8 mouse cellular contexts compared by ENCODE assay signal in the genomic region with DNA sequence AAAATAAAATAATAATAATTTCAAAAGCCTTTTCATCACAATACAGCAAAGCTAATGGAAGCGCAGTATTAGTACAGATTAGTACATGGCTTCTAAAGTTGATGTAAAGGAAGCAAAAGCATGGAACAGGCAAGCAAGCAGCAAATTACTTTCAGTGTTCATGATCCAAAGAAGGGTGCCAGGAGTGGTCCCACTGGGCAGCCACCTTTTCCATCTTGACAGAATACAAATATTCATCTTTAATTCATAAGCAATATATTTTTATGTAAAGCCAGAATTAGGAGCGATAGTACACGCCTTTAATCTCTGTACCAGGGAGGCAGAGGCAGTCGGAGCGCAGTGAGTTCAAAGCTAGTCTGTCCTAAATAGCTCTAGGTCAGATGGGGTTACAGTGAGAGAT. TPM values are rescaled to one million over a fixed set of nuclear protein-coding genes. Genes with fewer than 3 reads are reported as not detected.
DNase-seq lines count a peak whose midpoint lies in the region; ATAC-seq and TF ChIP-seq lines count a peak whose summit lies in the region.

No protein-coding gene starts in this region.

- H3K9ac ChIP-seq in heart, embryonic 12.5 days = peak overlapping the region; percentile 66
- H3K9ac ChIP-seq in ES-E14 (ENCODE audit: insufficient read depth, low read depth, low read length, poor library complexity, severe bottlenecking) = peak overlapping the region; percentile 84
- H3K9ac ChIP-seq in forebrain, postnatal 0 days = peak overlapping the region; percentile 73

- peaks cover 8% of the 10 kb centered on the region for H3K4me1 ChIP-seq in heart, embryonic 12.5 days (replicated peaks)
- H3K4me1 ChIP-seq in ES-E14 (ENCODE audit: control insufficient read depth in 2 of 2, insufficient read depth in 2 of 2, low read length in 2 of 2, poor library complexity in 1 of 2) = peaks cover 0 to 20% of the 10 kb centered on the region in 2 experiments; a peak in 2 of 4 replicates
- H3K4me1 ChIP-seq in forebrain, postnatal 0 days (ENCODE audit: insufficient read depth) = 0 out of 2 replicates have a peak, but pooled peaks cover 3% of the 10 kb centered on the region

- no peak for DNase-seq in heart, adult 11 months
- no peak for DNase-seq in ES-E14 (ENCODE audit: low read depth, low spot score)
- DNase-seq in forebrain, postnatal 0 days = peak; percentile 10
- no peak for DNase-seq in gastrocnemius, postnatal 36 days
- no peak for DNase-seq in spleen, postnatal 10 days (ENCODE audit: low spot score in 2 of 2)
- DNase-seq in adrenal gland, adult 2 months = no peak

- H3K27ac ChIP-seq in heart, embryonic 12.5 days (ENCODE audit: poor library complexity, severe bottlenecking) = peak overlapping the region; percentile 76
- H3K27ac ChIP-seq in ES-E14 (ENCODE audit: insufficient read depth, low read depth, low read length, poor library complexity, severe bottlenecking) (peak overlapping the region; percentile 75; the same call in 1 of the 2 replicates), macrophage (peak overlapping the region; percentile 60)
- peak overlapping the region; percentile 94 for H3K27ac ChIP-seq in forebrain, postnatal 0 days (ENCODE audit: low read depth, low read length)

- TF ChIP-seq CTCF in forebrain, postnatal 0 days (IDR thresholded peaks at IDR 0.05; ENCODE audit: low read depth) = no peak

- intact Hi-C loops in gastrocnemius, postnatal 36 days (cut with DNase I) = loop anchor here (5.0 kb wide), 1 partner anchor 117 kb away; no protein-coding TSS in a partner anchor

- in situ Hi-C loops in ES-E14 (cut with MboI; ENCODE audit: low sequenced_read_pairs in 2 of 2, unreplicated experiment in 2 of 2) = no loop called here

- H3K36me3 ChIP-seq in heart, embryonic 12.5 days = no peaks in the 10 kb centered on the region
- H3K36me3 ChIP-seq in ES-E14 (ENCODE audit: control insufficient read depth, insufficient read depth, low read length, poor library complexity, severe bottlenecking) (peaks cover 12% of the 10 kb centered on the region), macrophage (ENCODE audit: inconsistent target) (no peaks in the 10 kb centered on the region)
- H3K36me3 ChIP-seq in forebrain, postnatal 0 days (ENCODE audit: insufficient read depth) = peaks cover 4% of the 10 kb centered on the region; the same call in 1 of the 2 replicates

- 75% methylated on average over 5 of the region's 5 CpGs for WGBS in heart, embryonic 12.5 days
- WGBS in forebrain, postnatal 0 days = 78% methylated on average over 5 of the region's 5 CpGs
- WGBS in macrophage (ENCODE audit: missing documents) = 81% methylated on average over 5 of the region's 5 CpGs

- no peak for ATAC-seq in heart, embryonic 12.5 days (ENCODE audit: insufficient number of reproducible peaks, low FRiP score)
- ATAC-seq in forebrain, postnatal 0 days = no peak

- H3K4me2 ChIP-seq in heart, embryonic 12.5 days = peak overlapping the region; percentile 99
- peak overlapping the region; percentile 99 for H3K4me2 ChIP-seq in forebrain, postnatal 0 days (ENCODE audit: low read depth)

- H3K79me2 ChIP-seq in macrophage (ENCODE audit: inconsistent target) = no peaks in the 10 kb centered on the region

- H3K27me3 ChIP-seq in heart, embryonic 12.5 days (replicated peaks) = no peaks in the 10 kb centered on the region
- H3K27me3 ChIP-seq in forebrain, postnatal 0 days (ENCODE audit: insufficient read depth, low read length) = no peaks in the 10 kb centered on the region

- H3K4me3 ChIP-seq in heart, embryonic 12.5 days = peak overlapping the region; percentile 57
- H3K4me3 ChIP-seq in ES-E14 (ENCODE audit: insufficient read depth in 1 of 2, low read depth in 1 of 2, low read length in 2 of 2, poor library complexity in 1 of 2, severe bottlenecking in 1 of 2) = peak overlapping the region; percentile 68 to 83
- peak overlapping the region; percentile 66 for H3K4me3 ChIP-seq in forebrain, postnatal 0 days (ENCODE audit: low read depth, low read length)
- H3K4me3 ChIP-seq in macrophage (ENCODE audit: inconsistent target) = peak overlapping the region; percentile 23; the same call in 1 of the 2 replicates

- no peaks in the 10 kb centered on the region for H3K9me3 ChIP-seq in heart, embryonic 12.5 days (replicated peaks)
- H3K9me3 ChIP-seq in ES-E14 (ENCODE audit: control insufficient read depth, insufficient read depth, low read depth, low read length) = no peaks in the 10 kb centered on the region
- no peaks in the 10 kb centered on the region for H3K9me3 ChIP-seq in forebrain, postnatal 0 days (ENCODE audit: low read length)

TF ChIP-seq in ES-E14, 5 proteins besides CTCF, POLR2A, EP300 and RAD21 (continues in another document):
- no peak for TF ChIP-seq HCFC1 (IDR thresholded peaks at IDR 0.05; ENCODE audit: borderline replicate concordance, insufficient read depth, low read length)
- TF ChIP-seq CHD2 (IDR thresholded peaks at IDR 0.05; ENCODE audit: low read depth, low read length) = no peak

RNA-seq across cellular contexts. Expression of gene Btbd19, which starts 5.9 kb away (rescaled TPM):
- 3.3 and 3.5 TPM in 2 replicates for polyA plus RNA-seq in heart, embryonic 12.5 days (2016; fragmentation: Nextera tagmentation; extraction: Ambion mirVana)
- total RNA-seq in ES-E14 (2012; rRNA removed) = 51.2 and 87.1 TPM in 2 replicates
- total RNA-seq in forebrain, postnatal 0 days (2014; rRNA removed) = 5.5 and 11.4 TPM in 2 replicates
- 4.1 and 6.0 TPM in 2 replicates for polyA plus RNA-seq in forebrain, postnatal 0 days (2015; fragmentation: Nextera tagmentation; extraction: Ambion mirVana)
- total RNA-seq in macrophage (2018; cell fraction: chromatin; rRNA removed) = 10 to 100 TPM in 14 of 26 experiments, 1 to 10 TPM in 12; 1.6 to 22.6 (median 11.1) TPM
- 1 to 10 TPM; 1.5 to 6.9 (median 3.5) TPM for total RNA-seq in macrophage (2018; cell fraction: cytosol; rRNA removed)
- total RNA-seq in macrophage (2018; cell fraction: nucleus; rRNA removed) = 10 to 100 TPM in 11 of 26 experiments, 1 to 10 TPM in 15; 1.8 to 31.5 (median 8.8) TPM
- polyA plus RNA-seq in macrophage (2018) = 1.5 to 11.4 TPM (median 1.9 TPM) in 3 replicates
- total RNA-seq in gastrocnemius, postnatal 36 days (2021) = 1 to 10 TPM; 2.0 to 2.4 TPM
- total RNA-seq in adrenal gland, adult 2 months (2021) = 1 to 10 TPM; 8.0 to 9.7 TPM
- 6.0 and 7.4 TPM in 2 replicates for polyA plus RNA-seq in adrenal gland, adult 2 months (2012; rRNA removed)

RNA-seq across cellular contexts. Expression of gene Tctex1d4, which starts 7.0 kb away (rescaled TPM):
- polyA plus RNA-seq in heart, embryonic 12.5 days (2016; fragmentation: Nextera tagmentation; extraction: Ambion mirVana) = not detected in 2 replicates
- 0.49 and 1.2 TPM in 2 replicates for total RNA-seq in ES-E14 (2012; rRNA removed)
- 3.1 and 6.2 TPM in 2 replicates for total RNA-seq in forebrain, postnatal 0 days (2014; rRNA removed)
- polyA plus RNA-seq in forebrain, postnatal 0 days (2015; fragmentation: Nextera tagmentation; extraction: Ambion mirVana) = 1.3 and 1.7 TPM in 2 replicates
- total RNA-seq in macrophage (2018; cell fraction: chromatin; rRNA removed) = 1 to 10 TPM in 17 of 26 experiments, not detected in 9; 1.3 to 7.4 (median 2.8) TPM
- 1 to 10 TPM in 22 of 26 experiments, under 1 TPM in 4; 0.42 to 4.0 (median 2.2) TPM for total RNA-seq in macrophage (2018; cell fraction: cytosol; rRNA removed)
- 10 to 100 TPM in 1 of 26 experiments, 1 to 10 TPM in 17, not detected in 8; 1.2 to 10.0 (median 2.9) TPM for total RNA-seq in macrophage (2018; cell fraction: nucleus; rRNA removed)
- polyA plus RNA-seq in macrophage (2018) = 0.68 to 2.6 TPM (median 0.93 TPM) in 3 replicates
- total RNA-seq in gastrocnemius, postnatal 36 days (2021) = not detected
- total RNA-seq in adrenal gland, adult 2 months (2021) = not detected
- polyA plus RNA-seq in adrenal gland, adult 2 months (2012; rRNA removed) = 0.45 TPM in 1 of 2 replicates, not detected in the other

RNA-seq across cellular contexts. Expression of gene Plk3, which starts 14.1 kb away (rescaled TPM):
- 2.6 TPM in 2 replicates for polyA plus RNA-seq in heart, embryonic 12.5 days (2016; fragmentation: Nextera tagmentation; extraction: Ambion mirVana)
- 26.7 and 28.3 TPM in 2 replicates for total RNA-seq in ES-E14 (2012; rRNA removed)
- total RNA-seq in forebrain, postnatal 0 days (2014; rRNA removed) = 10.2 and 16.9 TPM in 2 replicates
- 14.4 and 18.2 TPM in 2 replicates for polyA plus RNA-seq in forebrain, postnatal 0 days (2015; fragmentation: Nextera tagmentation; extraction: Ambion mirVana)
- 10 to 100 TPM in 6 of 26 experiments, 1 to 10 TPM in 19, under 1 TPM in 1; 0.67 to 21.3 (median 6.8) TPM for total RNA-seq in macrophage (2018; cell fraction: chromatin; rRNA removed)
- 1 to 10 TPM in 25 of 26 experiments, under 1 TPM in 1; 0.48 to 6.3 (median 2.9) TPM for total RNA-seq in macrophage (2018; cell fraction: cytosol; rRNA removed)
- 10 to 100 TPM in 9 of 26 experiments, 1 to 10 TPM in 17; 2.6 to 33.1 (median 6.9) TPM for total RNA-seq in macrophage (2018; cell fraction: nucleus; rRNA removed)
- 1.5 to 7.7 TPM (median 2.0 TPM) in 3 replicates for polyA plus RNA-seq in macrophage (2018)
- 1 to 10 TPM in 1 of 2 experiments, under 1 TPM in 1; 0.86 to 1.5 TPM for total RNA-seq in gastrocnemius, postnatal 36 days (2021)
- 10 to 100 TPM in 1 of 2 experiments, 1 to 10 TPM in 1; 8.4 to 23.6 TPM for total RNA-seq in adrenal gland, adult 2 months (2021)
- 11.3 and 11.5 TPM in 2 replicates for polyA plus RNA-seq in adrenal gland, adult 2 months (2012; rRNA removed)

RNA-seq across cellular contexts. Expression of gene Ptch2, which starts 23.8 kb away (rescaled TPM):
- polyA plus RNA-seq in heart, embryonic 12.5 days (2016; fragmentation: Nextera tagmentation; extraction: Ambion mirVana) = 2.6 and 2.7 TPM in 2 replicates
- total RNA-seq in ES-E14 (2012; rRNA removed) = 28.2 and 80.0 TPM in 2 replicates
- 4.0 and 8.6 TPM in 2 replicates for total RNA-seq in forebrain, postnatal 0 days (2014; rRNA removed)
- 0.96 and 1.9 TPM in 2 replicates for polyA plus RNA-seq in forebrain, postnatal 0 days (2015; fragmentation: Nextera tagmentation; extraction: Ambion mirVana)
- not detected for total RNA-seq in macrophage (2018; cell fraction: chromatin; rRNA removed)
- total RNA-seq in macrophage (2018; cell fraction: cytosol; rRNA removed) = not detected
- total RNA-seq in macrophage (2018; cell fraction: nucleus; rRNA removed) = not detected
- not detected in 3 replicates for polyA plus RNA-seq in macrophage (2018)
- total RNA-seq in gastrocnemius, postnatal 36 days (2021) = 1 to 10 TPM in 1 of 2 experiments, under 1 TPM in 1; 0.61 to 1.5 TPM
- total RNA-seq in adrenal gland, adult 2 months (2021) = 1 to 10 TPM; 2.8 to 6.5 TPM
- 24.4 and 25.1 TPM in 2 replicates for polyA plus RNA-seq in adrenal gland, adult 2 months (2012; rRNA removed)

RNA-seq across cellular contexts. Expression of gene Rps8, which starts 36.4 kb away (rescaled TPM):
- polyA plus RNA-seq in heart, embryonic 12.5 days (2016; fragmentation: Nextera tagmentation; extraction: Ambion mirVana) = 612 and 621 TPM in 2 replicates
- 3,133 and 3,400 TPM in 2 replicates for total RNA-seq in ES-E14 (2012; rRNA removed)
- 784 and 1,295 TPM in 2 replicates for total RNA-seq in forebrain, postnatal 0 days (2014; rRNA removed)
- polyA plus RNA-seq in forebrain, postnatal 0 days (2015; fragmentation: Nextera tagmentation; extraction: Ambion mirVana) = 481 and 630 TPM in 2 replicates
- 100 to 1,000 TPM in 3 of 26 experiments, 10 to 100 TPM in 23; 30.7 to 242 (median 63.9) TPM for total RNA-seq in macrophage (2018; cell fraction: chromatin; rRNA removed)
- total RNA-seq in macrophage (2018; cell fraction: cytosol; rRNA removed) = 1,000 to 10,000 TPM in 9 of 26 experiments, 100 to 1,000 TPM in 17; 488 to 1,366 (median 810) TPM
- total RNA-seq in macrophage (2018; cell fraction: nucleus; rRNA removed) = 100 to 1,000 TPM in 24 of 26 experiments, 10 to 100 TPM in 2; 69.8 to 283 (median 141) TPM
- 353 to 1,289 TPM (median 973 TPM) in 3 replicates for polyA plus RNA-seq in macrophage (2018)
- total RNA-seq in gastrocnemius, postnatal 36 days (2021) = 100 to 1,000 TPM; 497 to 579 TPM
- total RNA-seq in adrenal gland, adult 2 months (2021) = 1,000 to 10,000 TPM in 1 of 2 experiments, 100 to 1,000 TPM in 1; 552 to 1,148 TPM
- polyA plus RNA-seq in adrenal gland, adult 2 months (2012; rRNA removed) = 156 and 162 TPM in 2 replicates

Comparison
In these comparisons a context has a peak if more than half of its experiments do, and no peak if none do; other contexts are left out.
1. H3K4me3 ChIP-seq: peak in every context shown above with its lines; median percentile 76 in ES-E14; 66 in forebrain, postnatal 0 days; 57 in heart, embryonic 12.5 days; 23 in macrophage.